Mouse (Mus musculus) C3H10T1/2 (cell line): Measurements from ENCODE around the gene Itga8. TPM values are rescaled to one million over a fixed set of nuclear protein-coding genes. Genes with fewer than 3 reads are reported as not detected.

Experiments
- polyA plus RNA-seq, 2 experiments: library from polyadenylated mRNA; unstranded; fragments of >200 nt; fragmentation: generic; extraction: Trizol; gene quantifications; one replicate each; pipeline ENCODE4 v1.2.1; 2012; ENCODE audit warnings: missing spikeins in 2 of 2

Gene Itga8
- under 1 TPM; 0.01 to 0.70 TPM for polyA plus RNA-seq

DNA sequence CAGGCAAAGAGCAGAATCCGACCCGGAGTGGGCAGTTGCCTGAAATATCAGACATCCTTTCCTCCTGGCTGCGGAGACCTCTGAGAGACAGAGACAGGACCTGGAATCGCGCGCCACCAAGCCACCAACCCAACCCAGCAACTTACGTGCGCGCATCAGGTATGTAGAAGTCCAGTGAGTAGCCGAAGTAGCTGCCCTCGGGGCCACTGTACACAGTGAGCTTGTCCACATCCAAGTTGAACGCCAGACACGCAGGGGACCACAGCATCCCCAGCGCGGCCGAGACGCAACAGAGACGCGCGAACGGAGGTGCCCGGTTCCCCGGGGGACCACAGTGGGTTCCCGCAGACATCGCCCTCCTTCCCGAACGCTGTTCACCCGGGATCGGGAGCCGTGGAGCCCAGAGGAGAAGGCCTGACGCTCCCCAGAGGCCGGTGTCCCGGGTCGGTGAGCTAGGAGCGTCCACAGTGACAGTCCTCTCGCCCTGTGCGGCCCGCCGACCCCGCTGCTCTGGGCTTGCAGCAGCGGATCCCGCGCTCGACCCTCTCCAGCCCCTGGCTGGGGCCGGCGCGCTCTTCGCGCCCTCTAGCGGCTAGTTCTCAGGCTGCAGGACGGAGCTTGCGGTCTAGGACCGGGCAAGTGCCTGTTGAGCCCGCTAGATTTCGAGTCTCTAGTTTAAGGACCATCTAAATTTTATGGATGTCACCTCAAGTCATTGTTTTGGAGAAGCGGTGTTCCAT lies at the start of gene Itga8:
Itga8 (minus strand) TSS at position 492 of the 740 bp plus-strand sequence.

Other genes starting within 250 kb of the Itga8 start
- 1 to 10 TPM; 2.0 to 7.9 TPM for gene Mindy3, start 117.5 kb upstream of the Itga8 start, polyA plus RNA-seq